Comparison of ENCODE assay signal across 18 mouse cellular contexts in the genomic region with DNA sequence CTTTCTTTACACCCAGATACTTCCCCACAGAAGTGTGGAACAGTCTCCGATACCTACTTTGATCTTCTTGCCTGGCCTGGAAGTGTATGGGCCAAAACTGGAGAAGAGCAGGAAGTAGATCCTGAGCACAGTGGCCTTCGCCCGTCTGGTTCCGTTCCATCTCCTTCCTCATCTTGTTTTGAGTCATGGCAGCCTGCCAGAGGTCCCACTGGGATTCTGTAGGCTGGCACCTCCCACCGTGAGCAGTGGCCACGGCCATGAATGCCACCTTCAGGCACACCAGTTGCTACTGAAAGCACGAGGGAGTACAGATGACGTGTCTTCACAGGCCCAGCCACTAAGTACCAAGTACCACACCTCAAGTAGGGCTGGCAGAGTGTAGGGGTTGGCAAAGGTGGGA.
DNase-seq lines count a peak whose midpoint lies in the region; ATAC-seq and TF ChIP-seq lines count a peak whose summit lies in the region.
"Had no signal": no experiment of that assay in that cellular context is flagged by ENCODE, and none has a peak within 500 bp of the region (broad histone marks: within the 10 kb centered on the region; RNA-seq: fewer than 3 reads in every experiment).

No protein-coding gene starts in this region.

- H3K27ac ChIP-seq in hindbrain, embryonic 15.5 days (replicated peaks): 0 out of 2 replicates have a peak overlapping the region, but pooled peaks have one; percentile 5
- H3K27ac ChIP-seq in hindbrain, postnatal 0 days: no peak overlapping the region
- 0 out of 2 replicates have a peak overlapping the region, but pooled peaks have one; percentile 34 for H3K27ac ChIP-seq in neural tube, embryonic 14.5 days (ENCODE audit: low read depth, low read length)
- no peak overlapping the region for H3K27ac ChIP-seq in limb, embryonic 10.5 days
- H3K27ac ChIP-seq: forebrain, embryonic 15.5 days; limb, embryonic 15.5 days; liver, embryonic 15.5 days had no signal

- H3K27me3 ChIP-seq in hindbrain, embryonic 15.5 days: no peaks in the 10 kb centered on the region
- H3K27me3 ChIP-seq in hindbrain, postnatal 0 days (ENCODE audit: insufficient read depth, low read length): no peaks in the 10 kb centered on the region
- no peaks in the 10 kb centered on the region for H3K27me3 ChIP-seq in neural tube, embryonic 14.5 days (ENCODE audit: control insufficient read depth, insufficient read depth, low read length)
- H3K27me3 ChIP-seq in limb, embryonic 10.5 days (ENCODE audit: low read depth, poor library complexity, severe bottlenecking): no peaks in the 10 kb centered on the region
- H3K27me3 ChIP-seq: limb, embryonic 15.5 days; liver, embryonic 15.5 days had no signal

- WGBS in hindbrain, embryonic 15.5 days: 41% methylated on average over 8 of the region's 8 CpGs
- WGBS in hindbrain, postnatal 0 days: 38% methylated on average over 8 of the region's 8 CpGs
- 49% methylated on average over 8 of the region's 8 CpGs for whole genome bisulfite sequencing in neural tube, embryonic 14.5 days
- 79% methylated on average over 8 of the region's 8 CpGs for WGBS in limb, embryonic 10.5 days

- TF ChIP-seq CTCF in hindbrain, postnatal 0 days (IDR thresholded peaks at IDR 0.05; ENCODE audit: low read depth): no peak

- no peaks in the 10 kb centered on the region for H3K36me3 ChIP-seq in hindbrain, embryonic 15.5 days
- no peaks in the 10 kb centered on the region for H3K36me3 ChIP-seq in hindbrain, postnatal 0 days (ENCODE audit: insufficient read depth, low read length)
- no peaks in the 10 kb centered on the region for H3K36me3 ChIP-seq in neural tube, embryonic 14.5 days (ENCODE audit: control insufficient read depth, insufficient read depth, low read length)
- H3K36me3 ChIP-seq in limb, embryonic 10.5 days: no peaks in the 10 kb centered on the region
- H3K36me3 ChIP-seq: forebrain, embryonic 15.5 days; limb, embryonic 15.5 days; liver, embryonic 15.5 days had no signal

- H3K4me2 ChIP-seq in hindbrain, embryonic 15.5 days: no peak overlapping the region
- H3K4me2 ChIP-seq in hindbrain, postnatal 0 days (ENCODE audit: low read depth, low read length): no peak overlapping the region
- H3K4me2 ChIP-seq in neural tube, embryonic 14.5 days (ENCODE audit: low read depth, low read length): no peak overlapping the region
- H3K4me2 ChIP-seq: forebrain, embryonic 15.5 days; heart, embryonic 11.5 days; limb, embryonic 15.5 days; liver, embryonic 15.5 days had no signal

- H3K4me1 ChIP-seq in hindbrain, embryonic 15.5 days (replicated peaks): peaks cover 24% of the 10 kb centered on the region
- H3K4me1 ChIP-seq in hindbrain, postnatal 0 days (ENCODE audit: insufficient read depth, low read length): 0 out of 2 replicates have a peak, but pooled peaks cover 9% of the 10 kb centered on the region
- H3K4me1 ChIP-seq in neural tube, embryonic 14.5 days (ENCODE audit: control insufficient read depth, insufficient read depth, low read length): 0 out of 2 replicates have a peak, but pooled peaks cover 8% of the 10 kb centered on the region
- 0 out of 2 replicates have a peak, but pooled peaks cover 5% of the 10 kb centered on the region for H3K4me1 ChIP-seq in limb, embryonic 10.5 days
- H3K4me1 ChIP-seq: forebrain, embryonic 15.5 days; limb, embryonic 15.5 days; liver, embryonic 15.5 days had no signal

- H3K9me3 ChIP-seq in hindbrain, embryonic 15.5 days: no peaks in the 10 kb centered on the region
- H3K9me3 ChIP-seq in hindbrain, postnatal 0 days (ENCODE audit: low read length): no peaks in the 10 kb centered on the region
- H3K9me3 ChIP-seq in neural tube, embryonic 14.5 days (ENCODE audit: control insufficient read depth, low read length): no peaks in the 10 kb centered on the region
- no peaks in the 10 kb centered on the region for H3K9me3 ChIP-seq in limb, embryonic 10.5 days (replicated peaks)
- H3K9me3 ChIP-seq: forebrain, embryonic 15.5 days; limb, embryonic 15.5 days; liver, embryonic 15.5 days had no signal

- peak; percentile 21 to 30 for DNase-seq in cerebellum, postnatal 14 days
- no peak for DNase-seq in cerebellum, adult 9-11 months
- DNase-seq in hindbrain, postnatal 0 days (ENCODE audit: low spot score): no peak
- DNase-seq in neural tube, embryonic 10.5 days (ENCODE audit: extremely low spot score, low spot score): no peak
- peak; percentile 44 for DNase-seq in adrenal gland, postnatal 25 days
- DNase-seq in limb, embryonic 10.5 days (ENCODE audit: low spot score): no peak
- DNase-seq: B cell, adult 2 months; gastrocnemius, postnatal 36 days; heart, postnatal 10 days; thymus, postnatal 25 days had no signal

- H3K9ac ChIP-seq in hindbrain, embryonic 15.5 days: no peak overlapping the region
- no peak overlapping the region for H3K9ac ChIP-seq in hindbrain, postnatal 0 days (replicated peaks; ENCODE audit: low read length)
- H3K9ac ChIP-seq in neural tube, embryonic 14.5 days (replicated peaks; ENCODE audit: low read depth, low read length): no peak overlapping the region
- H3K9ac ChIP-seq: forebrain, embryonic 15.5 days; limb, embryonic 15.5 days; liver, embryonic 15.5 days had no signal

- ATAC-seq in hindbrain, embryonic 15.5 days (ENCODE audit: low FRiP score, low read depth): no peak
- ATAC-seq in hindbrain, postnatal 0 days: no peak
- ATAC-seq in neural tube, embryonic 14.5 days (ENCODE audit: low read depth): no peak
- ATAC-seq: forebrain, embryonic 15.5 days; inflammation-experienced regulatory T-cells, adult 6 months; lung, postnatal 0 days had no signal

- no peak overlapping the region for H3K4me3 ChIP-seq in hindbrain, embryonic 15.5 days
- H3K4me3 ChIP-seq in hindbrain, postnatal 0 days (ENCODE audit: low read length): no peak overlapping the region
- no peak overlapping the region for H3K4me3 ChIP-seq in neural tube, embryonic 14.5 days (ENCODE audit: low read depth, low read length)
- no peak overlapping the region for H3K4me3 ChIP-seq in limb, embryonic 10.5 days
- H3K4me3 ChIP-seq: forebrain, embryonic 15.5 days; limb, embryonic 15.5 days; liver, embryonic 15.5 days had no signal

Comparison
In these comparisons a context has a peak if more than half of its experiments do, and no peak if none do; other contexts are left out.
1. DNase-seq: peak in cerebellum, postnatal 14 days (2 of 2) and adrenal gland, postnatal 25 days (single experiment); none in cerebellum, adult 9-11 months (single experiment), hindbrain, postnatal 0 days (single experiment), neural tube, embryonic 10.5 days (single experiment) and limb, embryonic 10.5 days (single experiment).
2. H3K27ac ChIP-seq: peak in hindbrain, embryonic 15.5 days (single experiment) and neural tube, embryonic 14.5 days (single experiment); none in hindbrain, postnatal 0 days (single experiment) and limb, embryonic 10.5 days (single experiment).